Mouse (Mus musculus) left cerebral cortex, postnatal 36 days (tissue): ENCODE data around the gene AI854703. TPM values are rescaled to one million over a fixed set of nuclear protein-coding genes. Genes with fewer than 3 reads are reported as not detected.
A peak's percentile ranks its signal among the peaks of the same experiment; 100 is the strongest.

Experiments used
- DNase-seq, 2 experiments: peaks; one replicate each; pipeline ENCODE4 v3.0.0; 2021 to 2022; ENCODE audit warnings: low spot score in 2 of 2, mixed read lengths in 1 of 2
- intact Hi-C: fragments of 180-260 bp; cut with DNase I; formaldehyde crosslinking; loops from one replicate; pipeline ENCODE4 v1.15.1; 2025
- total RNA-seq, 2 experiments: library from RNA; stranded (reverse); gene quantifications; 2 replicates each; pipeline ENCODE4 v1.2.3; 2021

The AI854703 gene
- total RNA-seq, 2 experiments from 2014 or later = 15.9 to 18.0 TPM

DNA sequence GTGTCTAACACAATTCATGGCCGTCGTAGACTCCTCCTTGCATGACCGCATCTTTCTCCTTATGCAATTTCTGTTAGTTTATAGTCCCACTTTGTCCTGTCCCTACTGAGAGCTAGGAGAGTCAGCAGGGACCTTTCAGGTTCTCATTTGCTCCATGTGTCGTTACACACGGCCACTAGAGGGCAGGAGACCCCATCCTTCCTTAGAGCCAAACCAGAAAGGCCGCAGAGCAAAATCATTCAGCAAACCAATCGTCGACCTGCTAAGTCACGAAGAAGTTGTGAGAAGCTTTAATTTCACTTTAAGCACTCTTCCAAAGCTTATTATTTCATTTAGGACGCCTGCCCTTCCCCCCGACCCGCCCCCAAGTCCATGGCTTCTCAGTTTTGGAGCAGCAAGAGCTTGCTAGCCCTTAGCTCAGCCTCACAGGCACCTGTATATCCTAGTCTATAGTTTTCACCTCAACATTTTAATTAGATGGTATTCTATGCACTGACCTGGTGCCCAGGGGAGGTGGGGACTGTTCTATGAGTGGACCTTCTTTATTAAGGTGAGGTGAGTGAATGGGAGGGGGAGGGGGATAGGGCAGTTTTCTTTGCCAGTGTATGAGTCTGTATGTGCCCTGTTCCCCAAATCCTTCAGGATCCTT, 19.2 kb downstream of the AI854703 start:
- intact Hi-C loops = loop anchor here (1.0 to 5.0 kb wide), 3 partner anchors 107 to 312 kb away; no protein-coding TSS in a partner anchor
- DNase-seq = peak; percentile 54 to 59

DNA sequence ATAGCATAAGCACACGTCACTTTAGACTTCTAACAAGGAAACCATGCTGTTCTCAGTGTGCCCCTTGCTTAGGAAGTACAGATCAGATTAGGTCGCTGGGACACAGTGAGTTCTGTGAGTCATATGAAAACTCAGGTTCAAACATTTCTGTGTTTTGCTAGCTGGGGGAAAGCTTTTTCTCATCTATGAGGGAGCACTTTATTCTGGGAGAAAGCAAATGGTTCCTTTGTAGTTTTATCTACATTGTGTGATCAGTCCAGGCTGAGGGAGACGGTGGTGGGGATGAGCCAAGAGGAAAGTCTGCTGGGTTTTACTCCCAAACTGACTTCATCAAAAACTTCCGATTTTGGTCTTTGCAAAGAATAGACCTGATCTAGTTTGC, 19.7 kb downstream of the AI854703 start:
- intact Hi-C loops = loop anchor here (5.0 kb wide), 1 partner anchor 311 kb away; no protein-coding TSS in a partner anchor
- DNase-seq = no peak

- intact Hi-C loops = loop anchor here (5.0 kb wide), 1 partner anchor 310 kb away; no protein-coding TSS in a partner anchor
- DNase-seq = no peak
These were observed 20.4 kb downstream of the AI854703 start, which contains the start of gene Gimap8 for GRCm38 (mm10) chr6:48646995-48647394. TSS of gene Gimap8 (plus strand) at chr6:48647234.

GRCm38 (mm10) chr6:48647611-48648010, 21.0 kb downstream of the AI854703 start:
- intact Hi-C loops = loop anchor here (5.0 kb wide), 1 partner anchor 310 kb away; no protein-coding TSS in a partner anchor
- DNase-seq = no peak

- intact Hi-C loops = loop anchor here (5.0 kb wide), 1 partner anchor 309 kb away; no protein-coding TSS in a partner anchor
- no peak for DNase-seq
These were observed 22.2 kb downstream of the AI854703 start for GRCm38 (mm10) chr6:48648779-48649178.

GRCm38 (mm10) chr6:48650041-48650440, 23.5 kb downstream of the AI854703 start:
- intact Hi-C loops = no loop called here
- DNase-seq = no peak

DNA sequence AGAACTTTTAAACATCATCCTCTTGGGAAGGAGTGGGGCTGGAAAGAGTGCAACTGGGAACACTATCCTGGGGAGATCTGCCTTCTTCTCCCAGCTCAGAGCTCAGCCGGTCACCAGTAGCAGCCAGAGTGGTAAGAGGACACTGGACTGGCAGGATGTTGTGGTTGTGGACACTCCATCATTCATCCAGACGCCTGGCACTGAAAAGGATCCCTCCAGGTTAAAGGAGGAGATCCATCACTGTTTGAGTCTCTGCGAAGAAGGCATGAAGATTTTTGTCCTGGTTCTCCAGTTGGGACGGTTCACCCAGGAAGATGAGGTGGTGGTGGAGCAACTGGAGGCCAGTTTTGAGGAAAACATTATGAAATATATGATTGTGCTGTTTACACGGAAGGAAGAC, 32.2 kb downstream of the AI854703 start:
- DNase-seq = no peak
- intact Hi-C loops = no loop called here

GRCm38 (mm10) chr6:48664750-48665149, 38.2 kb downstream of the AI854703 start:
- intact Hi-C loops = no loop called here
- no peak for DNase-seq

DNA sequence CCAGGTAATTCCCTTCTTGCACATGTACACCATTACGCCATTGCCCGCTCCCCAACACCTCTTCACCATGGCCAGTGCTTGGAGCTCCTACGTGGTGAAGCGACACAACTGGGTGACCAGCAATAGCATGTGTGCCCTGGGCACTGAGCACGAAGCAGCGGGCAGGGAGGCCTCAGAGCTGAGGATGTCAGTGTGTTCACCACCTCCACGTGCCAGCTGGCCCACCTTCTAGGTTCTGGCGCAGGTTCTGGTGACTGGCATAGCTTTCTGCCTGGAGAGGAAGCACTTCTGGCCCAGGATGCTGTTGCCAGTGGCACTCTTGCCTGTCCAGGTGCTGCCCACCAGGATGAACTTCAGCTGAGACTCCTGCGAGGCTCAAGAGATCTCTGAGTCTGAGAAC, 38.9 kb downstream of the AI854703 start:
- intact Hi-C loops = no loop called here
- no peak for DNase-seq

- intact Hi-C loops = no loop called here
- DNase-seq = no peak
These were observed 39.6 kb downstream of the AI854703 start for GRCm38 (mm10) chr6:48666159-48666586.

DNA sequence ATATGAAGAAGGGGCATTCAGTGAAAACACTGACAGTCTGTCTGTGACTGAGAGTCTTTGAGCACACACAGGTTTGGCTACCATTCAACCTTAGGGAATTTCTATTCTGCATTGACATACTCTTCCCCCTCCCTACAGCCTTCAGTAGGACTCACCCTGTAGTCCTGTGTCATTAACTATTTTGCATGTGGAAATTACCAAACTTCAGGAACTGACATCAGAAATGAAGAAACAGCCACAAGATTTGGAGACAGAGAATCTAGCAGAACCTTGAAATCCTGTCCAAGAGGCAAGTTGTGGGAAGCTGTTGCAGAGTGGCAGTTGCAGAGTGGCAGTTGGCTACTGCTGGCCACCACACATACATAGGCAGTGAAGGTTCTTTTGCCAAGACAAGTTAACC, 41.5 kb downstream of the AI854703 start:
- DNase-seq = no peak
- intact Hi-C loops = no loop called here

- no peak for DNase-seq
- intact Hi-C loops = no loop called here
These were observed 42.9 kb downstream of the AI854703 start for GRCm38 (mm10) chr6:48669446-48669969.

- no peak for DNase-seq
- intact Hi-C loops = no loop called here
These were observed 47.9 kb downstream of the AI854703 start for GRCm38 (mm10) chr6:48674291-48675058.

DNA sequence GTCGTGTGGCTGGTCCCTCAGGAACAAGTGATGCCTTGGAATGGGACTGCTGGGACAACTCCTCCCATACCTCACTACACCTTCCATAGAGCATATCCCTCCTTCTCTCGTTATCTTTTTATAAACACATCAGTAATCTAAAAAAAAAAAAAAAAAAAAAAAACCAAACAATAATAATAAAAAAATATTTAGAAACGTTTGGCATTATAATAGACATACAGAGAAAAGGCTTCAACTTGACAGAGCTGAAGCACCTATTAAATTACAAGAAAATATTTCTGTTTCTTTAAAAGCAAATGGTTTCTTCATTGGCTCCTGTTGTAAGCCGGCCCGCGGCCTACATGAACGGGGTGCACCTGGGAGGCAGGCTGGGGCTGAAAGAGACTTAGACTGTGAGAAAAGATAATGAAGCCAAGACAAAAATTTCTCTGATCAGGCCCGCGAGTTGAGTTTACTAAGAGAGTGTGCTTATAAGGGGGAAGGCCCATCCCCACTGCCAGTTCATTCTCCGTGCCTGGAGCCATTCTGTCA, 48.9 kb downstream of the AI854703 start:
- intact Hi-C loops = no loop called here
- DNase-seq = no peak

DNA sequence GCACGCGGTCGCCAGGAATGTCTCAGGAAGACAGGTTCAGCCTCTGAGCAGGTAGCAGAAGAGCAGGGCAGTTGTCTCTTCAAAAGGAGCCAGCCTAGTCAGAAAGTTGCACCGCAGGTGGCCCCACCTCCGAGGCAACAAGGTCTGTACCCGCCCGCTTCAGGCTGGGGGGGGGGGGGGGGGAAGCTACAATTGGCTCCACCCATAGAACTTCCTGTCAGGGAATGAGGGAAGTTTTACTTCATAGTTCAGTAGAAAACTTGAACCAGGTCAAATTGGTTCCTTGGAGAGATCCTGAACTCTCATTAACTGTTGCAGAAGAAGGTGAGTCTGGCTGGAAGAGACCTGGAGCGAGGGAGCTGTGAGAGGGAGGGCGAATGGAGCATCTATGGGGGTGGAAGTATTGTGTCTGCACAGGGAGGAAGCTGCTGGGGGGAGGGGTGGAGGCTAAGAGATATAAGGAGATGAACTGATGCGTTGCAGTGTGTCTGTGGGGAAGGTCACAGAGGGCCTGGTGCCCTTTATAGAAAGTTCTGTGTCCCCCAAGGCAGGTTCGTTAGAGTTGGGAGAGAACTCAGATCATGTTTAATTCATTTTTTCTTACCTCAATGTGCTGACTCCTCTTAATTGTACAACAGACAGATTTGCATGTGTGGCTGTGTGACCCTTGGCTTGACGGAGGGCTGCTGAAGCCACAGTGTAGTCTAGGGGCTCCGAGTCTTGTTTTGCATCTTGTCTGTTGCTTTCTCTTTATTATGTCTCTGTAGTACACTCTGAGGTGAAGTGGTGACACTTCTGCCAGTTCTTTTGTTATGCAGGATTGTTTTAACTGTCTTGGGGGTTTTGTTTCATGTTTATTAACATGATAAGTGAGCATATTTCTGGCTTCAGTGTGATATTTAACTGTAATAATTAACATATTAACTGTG, 49.6 kb downstream of the AI854703 start, which contains the start of gene Gimap9:
Gimap9 (plus strand) TSS at position 199 of the 929 bp plus-strand sequence.
- no peak for DNase-seq
- intact Hi-C loops = no loop called here

DNA sequence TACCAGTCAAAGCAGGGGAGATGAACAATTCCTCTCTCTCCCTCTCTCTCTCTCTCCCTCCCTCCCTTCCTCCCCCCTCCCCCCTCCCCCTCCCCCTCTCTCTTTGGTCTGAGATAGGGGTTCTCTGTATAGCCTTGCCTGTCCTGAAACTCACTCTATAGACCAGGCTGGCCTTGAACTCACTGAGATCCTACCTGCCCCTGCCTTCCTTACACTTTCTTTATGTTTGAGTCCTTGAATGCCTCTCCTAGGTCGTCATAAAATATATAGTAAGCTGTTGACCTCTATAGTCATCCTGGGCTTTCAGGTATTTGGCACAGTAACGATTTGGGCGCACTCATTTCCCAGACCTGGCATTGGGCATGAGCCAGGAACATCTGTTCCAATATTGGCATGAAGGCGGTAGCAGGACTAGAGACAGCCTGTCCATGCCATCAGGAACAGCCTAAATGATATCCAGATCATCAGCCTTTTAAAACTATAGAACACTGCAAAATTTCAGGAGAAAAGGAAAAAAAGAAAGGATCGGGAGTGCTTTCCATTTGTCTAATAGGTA, 50.4 kb downstream of the AI854703 start:
- no peak for DNase-seq
- intact Hi-C loops = no loop called here

DNA sequence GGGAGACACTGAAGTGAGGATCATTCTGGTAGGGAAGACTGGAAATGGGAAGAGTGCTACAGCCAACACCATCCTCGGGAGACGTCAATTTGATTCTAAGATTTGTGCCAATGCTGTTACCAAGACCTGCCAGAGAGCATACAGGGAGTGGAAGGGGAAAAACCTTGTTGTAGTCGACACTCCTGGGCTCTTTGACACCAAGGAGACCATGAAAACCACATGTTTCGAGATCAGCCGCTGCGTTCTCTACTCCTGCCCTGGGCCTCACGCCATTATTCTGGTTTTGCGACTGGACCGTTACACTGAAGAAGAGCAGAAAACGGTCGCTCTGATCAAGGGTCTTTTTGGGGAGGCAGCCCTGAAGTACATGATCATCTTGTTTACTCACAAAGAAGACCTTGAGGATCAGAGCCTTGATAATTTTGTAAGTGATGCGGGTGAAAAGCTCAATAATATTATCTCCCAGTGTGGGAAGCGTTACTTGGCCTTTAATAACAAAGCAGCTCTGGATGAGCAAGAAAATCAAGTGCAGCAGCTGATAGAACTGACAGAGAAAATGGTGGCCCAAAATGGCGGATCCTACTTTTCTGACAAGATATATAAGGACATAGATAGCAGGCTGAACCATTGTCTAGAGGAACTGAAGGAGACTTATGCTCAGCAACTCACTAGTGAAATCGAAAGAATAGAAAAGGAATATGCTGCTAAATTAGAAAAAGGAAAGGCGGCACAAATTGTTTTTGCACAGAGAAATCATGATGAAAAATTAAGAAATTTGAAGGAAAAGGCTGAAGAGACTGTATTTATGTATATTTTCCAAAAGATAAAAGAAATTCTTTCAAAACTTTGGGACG, 51.2 kb downstream of the AI854703 start:
- intact Hi-C loops = no loop called here
- no peak for DNase-seq

GRCm38 (mm10) chr6:48678391-48678790, 51.8 kb downstream of the AI854703 start:
- no peak for DNase-seq
- intact Hi-C loops = no loop called here
